Mouse (Mus musculus) erythroblast, adult 5-6 weeks (primary cell): ENCODE measurements around the gene Tpst2. TPM values are rescaled to one million over a fixed set of nuclear protein-coding genes. Genes with fewer than 3 reads are reported as not detected.

Source experiments
- ATAC-seq: replicated peaks from 2 replicates; pipeline ENCODE4 v1.8.0; 2016; ENCODE audit warnings: moderate number of reproducible peaks, mild to moderate bottlenecking, moderate TSS enrichment, inconsistent platforms; ENCODE audit not compliant: poor library complexity, low FRiP score, severe bottlenecking
- total RNA-seq, 2 experiments: library from RNA; stranded (forward) in 1 of 2; stranded (reverse) in 1 of 2; fragments of 150-400 nt in 1 of 2; fragments of 200-764, 138-1000 nt in 1 of 2; gene quantifications; 2 replicates each; pipeline versions ENCODE4 v1.2.3 to v1.2.4; 2015 to 2017; ENCODE audit warnings: low replicate concordance in 2 of 2

Gene Tpst2
- total RNA-seq (2015; ENCODE audit: low replicate concordance) = 11.7 and 14.0 TPM in 2 replicates
- total RNA-seq (2017; ENCODE audit: low replicate concordance) = 5.0 and 6.4 TPM in 2 replicates

DNA sequence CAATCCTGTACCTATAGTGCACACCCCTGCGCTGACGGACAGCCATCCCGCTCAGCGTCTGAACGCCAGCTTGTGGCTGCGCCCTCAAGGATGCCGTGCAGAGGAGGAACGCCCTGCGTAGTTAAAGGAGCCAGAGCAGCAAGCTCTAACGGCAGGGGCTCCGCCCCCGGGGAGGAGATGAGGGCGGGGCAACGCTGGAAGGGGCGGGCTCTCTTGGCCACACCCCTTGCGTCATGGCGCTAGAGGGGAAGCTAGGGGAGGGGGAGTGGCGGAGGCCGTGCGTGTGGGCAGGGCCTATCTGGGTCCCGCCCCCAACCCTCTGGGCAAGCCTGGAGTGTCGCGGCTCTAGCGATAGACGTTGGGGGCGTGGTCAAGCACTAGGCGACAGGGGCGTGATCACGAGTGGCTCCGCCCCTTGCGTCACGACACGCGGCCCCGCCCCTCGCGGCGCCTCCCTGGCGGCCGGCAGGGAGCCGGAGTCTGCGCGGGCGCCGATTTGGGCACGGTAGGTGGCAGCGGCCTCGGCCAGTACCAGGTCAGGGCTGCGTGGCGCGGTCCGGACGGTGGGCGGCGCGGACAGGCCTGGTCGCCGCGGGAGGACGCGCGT lies at the start of gene Tpst2:
Gene Tpst2, plus strand, starts transcription at position 425 of the 607 bp plus-strand sequence.
- peak; percentile 91 for ATAC-seq

GRCm38 (mm10) chr5:112227354-112227753 lies 49.1 kb upstream of the Tpst2 start:
- ATAC-seq = no peak

- no peak for ATAC-seq
These were observed 48.6 kb upstream of the Tpst2 start for GRCm38 (mm10) chr5:112227898-112228239.

GRCm38 (mm10) chr5:112228240-112229076 lies 48.0 kb upstream of the Tpst2 start:
- ATAC-seq = no peak

DNA sequence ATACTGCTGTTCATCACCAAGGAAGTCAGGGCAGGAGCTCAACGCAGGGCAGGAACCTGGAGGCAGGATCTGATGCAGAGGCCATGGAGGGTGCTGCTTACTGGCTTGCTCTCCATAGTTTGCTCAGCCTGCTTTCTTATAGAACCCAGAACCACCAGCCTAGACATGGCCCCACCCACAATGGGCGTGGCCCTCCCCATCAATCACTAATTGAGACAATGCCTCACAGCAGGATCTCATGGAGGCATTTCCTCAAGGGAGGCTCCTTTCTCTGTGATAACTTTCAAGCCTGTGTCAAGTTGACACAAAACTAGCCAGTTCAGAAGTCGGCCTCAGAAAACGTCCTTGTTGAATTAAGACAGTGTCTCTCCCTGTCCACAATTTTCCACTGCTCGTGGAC lies 40.7 kb upstream of the Tpst2 start:
- ATAC-seq = no peak

DNA sequence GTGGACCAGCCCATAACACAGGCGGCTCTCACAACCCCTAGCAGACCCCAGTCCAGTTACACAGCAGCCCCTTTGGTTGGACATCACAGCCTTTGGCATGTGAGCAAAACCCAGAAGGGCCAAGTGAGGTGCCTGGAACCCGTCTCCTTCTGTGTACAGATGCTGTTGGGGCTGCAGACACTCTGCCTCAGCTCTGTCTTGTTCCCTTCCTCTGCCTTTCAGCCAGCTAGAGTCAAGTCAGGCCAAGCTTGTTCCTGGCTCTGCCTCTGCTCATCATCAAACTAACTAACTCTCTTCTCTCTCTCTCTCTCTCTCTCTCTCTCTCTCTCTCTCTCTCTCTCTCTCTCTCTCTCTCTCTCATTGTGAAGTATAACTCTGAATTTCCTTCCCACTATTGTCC lies 39.9 kb upstream of the Tpst2 start:
- no peak for ATAC-seq

GRCm38 (mm10) chr5:112237439-112237838 lies 39.1 kb upstream of the Tpst2 start:
- no peak for ATAC-seq

DNA sequence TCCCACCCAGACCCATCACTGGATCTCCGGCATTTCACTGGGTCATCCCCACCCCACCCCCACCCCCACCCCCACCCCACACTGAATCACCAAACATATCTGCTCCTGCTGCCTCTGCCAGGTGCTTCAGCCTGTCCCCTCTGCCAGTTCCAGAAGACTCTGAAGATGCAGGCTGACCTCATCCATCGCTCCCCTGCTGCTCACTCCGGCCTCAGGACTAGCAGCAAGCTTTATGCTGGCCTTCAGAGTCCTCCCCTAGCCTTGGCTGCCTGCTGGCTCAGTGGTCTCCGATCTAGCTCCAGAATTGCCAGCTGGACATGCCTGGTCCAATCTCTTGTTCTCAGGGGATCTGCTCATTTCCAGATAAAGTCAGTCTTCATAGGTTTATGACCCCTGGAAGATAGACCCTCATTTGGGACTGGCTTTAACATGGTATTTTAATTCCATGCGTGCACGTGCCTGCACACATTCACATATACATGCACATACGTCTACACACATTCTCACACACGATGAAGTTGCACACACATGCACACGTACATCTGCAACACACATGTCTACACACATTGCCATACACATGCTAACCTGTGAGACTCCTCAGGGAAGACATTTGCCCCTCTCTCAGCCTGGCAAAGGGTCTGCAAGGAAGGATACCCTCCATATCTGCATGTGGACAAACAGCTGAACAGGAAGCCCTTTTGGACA lies 38.5 kb upstream of the Tpst2 start:
- no peak for ATAC-seq

GRCm38 (mm10) chr5:112238781-112239482 lies 37.6 kb upstream of the Tpst2 start:
- ATAC-seq = no peak

GRCm38 (mm10) chr5:112240761-112241160 lies 35.7 kb upstream of the Tpst2 start:
- peak; percentile 76 for ATAC-seq

DNA sequence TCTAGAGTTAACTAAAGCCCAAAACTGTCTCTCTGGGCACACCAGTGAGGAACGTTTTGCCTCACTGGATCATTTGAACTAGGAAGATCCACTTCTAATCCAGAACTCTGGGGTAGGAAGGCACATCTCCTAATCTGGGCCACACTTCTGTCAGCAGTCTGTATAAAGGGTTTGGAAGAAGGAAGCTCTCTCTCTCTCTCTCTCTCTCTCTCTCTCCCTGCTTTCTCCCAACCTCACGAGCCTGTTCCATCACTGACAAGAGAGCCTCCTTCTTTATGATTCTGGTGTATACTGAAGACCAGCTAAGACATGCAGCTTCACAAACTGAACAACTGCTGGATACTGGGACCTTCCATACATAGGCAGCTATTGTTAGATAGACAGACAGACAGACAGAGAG lies 34.6 kb upstream of the Tpst2 start:
- ATAC-seq = no peak

DNA sequence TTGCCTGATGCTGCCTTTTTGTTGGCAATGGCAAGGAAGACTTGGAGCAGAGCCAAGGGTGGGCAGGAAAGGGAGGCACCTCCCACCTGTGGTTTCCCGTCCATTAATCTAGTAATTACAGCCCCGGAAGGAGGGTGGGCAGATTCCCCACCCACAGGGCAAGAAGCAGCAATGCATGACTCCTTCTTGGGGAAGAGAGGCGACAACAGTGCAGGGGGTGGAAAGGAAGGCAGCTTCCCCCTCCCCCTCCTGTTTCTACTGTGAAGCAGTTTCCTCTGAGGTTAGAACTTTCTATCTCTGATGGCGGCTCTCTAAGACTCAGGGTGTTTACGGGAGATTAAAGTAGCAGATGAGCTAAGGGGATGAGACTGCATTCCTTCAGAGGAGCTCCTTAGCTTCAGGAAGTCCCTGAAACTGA lies 34.1 kb upstream of the Tpst2 start:
- no peak for ATAC-seq

DNA sequence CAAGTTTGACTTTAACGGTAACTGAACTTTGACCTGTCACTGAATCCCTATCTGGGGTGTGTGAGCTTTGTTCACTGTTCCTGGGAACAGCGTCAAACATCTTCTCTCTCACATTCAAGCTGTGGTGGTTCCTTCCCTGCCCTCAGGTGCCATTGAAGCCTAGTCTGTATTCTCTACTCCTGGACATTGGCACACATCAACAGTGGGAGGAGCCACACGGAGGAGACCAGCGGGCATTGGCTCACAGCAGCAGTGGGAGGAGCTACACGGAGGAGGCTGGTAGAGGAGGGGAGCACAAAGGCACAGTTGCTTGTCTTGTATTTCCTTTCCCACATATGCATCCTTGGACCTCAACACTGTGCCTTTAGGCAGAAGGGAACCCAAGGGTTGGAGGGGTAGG lies 33.5 kb upstream of the Tpst2 start:
- ATAC-seq = no peak

DNA sequence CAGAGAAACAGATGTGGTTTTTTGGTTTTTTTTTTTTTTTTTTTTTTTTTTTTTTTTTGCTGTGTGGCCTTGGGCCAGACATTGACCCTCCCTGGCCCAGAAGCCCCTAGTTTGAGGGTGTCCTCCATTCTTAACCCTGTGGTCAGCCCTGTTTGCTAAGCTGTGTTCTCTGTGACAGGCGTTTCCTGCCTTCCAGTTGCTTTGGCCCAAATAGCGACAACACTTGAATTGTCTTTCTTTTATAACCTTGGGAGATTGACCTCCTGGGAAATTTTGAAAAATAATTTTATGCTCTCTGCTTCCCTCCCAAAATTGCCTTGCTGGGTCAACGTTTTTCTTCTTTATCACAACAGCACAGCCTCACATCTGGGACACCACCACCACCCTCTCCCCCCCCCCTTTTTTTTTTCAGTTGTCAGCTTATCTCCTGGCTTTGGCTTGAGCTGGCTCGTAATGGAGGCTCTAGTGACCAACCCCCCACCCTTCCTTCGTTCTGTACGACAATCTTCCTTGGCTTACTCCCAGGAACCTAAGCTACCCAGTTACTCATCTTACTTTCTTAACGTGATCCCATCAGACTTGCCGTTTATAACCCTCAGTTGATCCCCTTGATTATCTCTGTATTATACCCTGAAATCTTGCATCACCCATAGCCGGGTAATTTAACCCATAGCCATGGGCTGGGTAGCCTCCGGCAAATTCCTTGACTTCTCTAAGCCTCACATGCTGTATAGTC lies 32.8 kb upstream of the Tpst2 start:
- ATAC-seq = no peak

GRCm38 (mm10) chr5:112244275-112244562 lies 32.3 kb upstream of the Tpst2 start:
- no peak for ATAC-seq

DNA sequence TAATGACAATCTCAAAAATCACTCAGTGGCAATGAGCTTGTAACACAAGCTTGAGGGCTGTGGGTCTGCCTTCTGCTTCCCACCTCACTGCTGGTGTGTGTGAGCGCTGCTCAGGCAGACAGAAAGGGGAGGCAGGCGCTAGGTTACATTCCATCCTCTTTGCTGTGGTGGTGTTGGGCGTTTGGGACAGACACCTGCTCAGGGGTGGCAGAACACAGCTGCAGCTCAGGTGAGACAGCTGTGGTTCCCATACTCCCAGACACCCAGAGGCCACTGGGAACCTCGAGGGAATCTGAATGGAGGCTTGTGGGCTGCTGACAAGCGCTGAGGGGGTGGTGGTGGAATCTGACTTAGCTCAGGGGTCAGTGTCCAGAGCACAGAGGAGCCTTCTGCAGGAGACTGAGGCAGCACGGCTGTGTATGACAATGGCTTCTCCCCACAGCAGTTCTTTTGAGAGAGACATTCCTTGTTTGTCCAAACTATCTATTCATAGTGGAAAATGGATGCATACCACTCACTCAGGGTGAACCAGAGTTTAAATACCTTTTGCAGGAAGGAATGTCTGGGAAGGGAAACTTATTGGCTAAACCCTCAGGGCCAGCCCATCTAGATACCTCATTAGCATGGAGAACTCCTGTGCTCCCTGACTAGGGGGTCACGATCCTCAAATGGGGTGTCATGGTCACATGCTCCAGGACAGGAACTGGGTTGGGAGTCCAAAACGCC lies 31.4 kb upstream of the Tpst2 start:
- no peak for ATAC-seq

DNA sequence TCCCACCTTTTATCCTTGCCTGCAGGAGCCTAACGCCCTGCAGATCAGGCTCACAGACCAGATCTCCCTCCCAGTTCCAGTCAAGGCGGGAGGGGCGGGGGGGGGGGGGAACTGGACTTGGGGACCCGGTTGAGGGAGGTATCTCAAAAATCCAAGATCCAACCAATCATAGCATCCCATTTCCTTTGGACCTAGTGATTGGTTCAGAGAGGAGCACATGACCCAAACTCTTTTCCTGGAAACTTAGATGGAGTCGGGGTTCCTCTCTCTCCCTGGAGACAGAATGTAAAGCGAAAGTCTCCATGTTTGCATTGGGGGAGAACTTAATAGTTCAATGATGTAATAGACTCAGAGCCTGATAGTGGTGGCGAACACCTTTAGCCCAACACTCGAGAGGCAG lies 29.1 kb upstream of the Tpst2 start:
- no peak for ATAC-seq

DNA sequence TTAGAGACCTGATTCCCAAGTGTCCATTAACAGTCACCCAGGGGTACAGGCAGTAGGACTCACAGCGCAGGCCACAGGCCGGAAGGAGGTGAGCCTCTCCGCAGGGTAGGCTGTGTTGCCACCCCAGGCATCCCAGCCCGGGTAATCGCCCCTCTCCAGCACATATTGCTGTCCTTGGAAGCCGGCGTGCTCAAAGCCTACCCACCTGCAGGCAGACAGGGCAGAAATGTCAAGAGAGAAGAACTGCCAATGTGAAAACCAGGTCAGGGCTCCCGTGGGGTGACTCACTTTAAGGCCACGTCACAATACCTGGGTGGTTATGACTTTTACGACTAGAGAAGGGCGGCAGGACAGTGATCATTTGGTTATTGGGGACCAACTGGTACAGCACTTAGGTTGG lies 27.4 kb upstream of the Tpst2 start:
- ATAC-seq = no peak

GRCm38 (mm10) chr5:112252400-112252799 lies 24.1 kb upstream of the Tpst2 start, which contains the start of gene Cryba4:
TSS of gene Cryba4 (minus strand) at chr5:112252518.
- no peak for ATAC-seq
